Mouse (Mus musculus): Measurements from ENCODE around the gene Gdf1. TPM values are rescaled to one million over a fixed set of nuclear protein-coding genes. Genes with fewer than 3 reads are reported as not detected.

Gene Gdf1
- 10.7 and 14.1 TPM in 2 replicates for polyA plus RNA-seq (2021; fragmentation: Nextera tagmentation)
- long read RNA-seq, experiment 1, transcript Gdf1-201 (2 exons, 1,349 nt), result major isoform, 13 of 13 reads
- long read RNA-seq, experiment 1, partial matches to known transcripts, result 0 of 13 reads
- long read RNA-seq, experiment 1, other reads (novel, unspliced or antisense), result 0 of 13 reads
- long read RNA-seq, experiment 2, transcript Gdf1-201 (2 exons, 1,349 nt), result major isoform, 19 of 19 reads
- long read RNA-seq, experiment 2, partial matches to known transcripts, result 0 of 19 reads
- long read RNA-seq, experiment 2, other reads (novel, unspliced or antisense), result 0 of 19 reads

GRCm38 (mm10) chr8:70329124-70329834 lies at the start of gene Gdf1:
TSS of gene Gdf1 (plus strand) at chr8:70329817.

DNA sequence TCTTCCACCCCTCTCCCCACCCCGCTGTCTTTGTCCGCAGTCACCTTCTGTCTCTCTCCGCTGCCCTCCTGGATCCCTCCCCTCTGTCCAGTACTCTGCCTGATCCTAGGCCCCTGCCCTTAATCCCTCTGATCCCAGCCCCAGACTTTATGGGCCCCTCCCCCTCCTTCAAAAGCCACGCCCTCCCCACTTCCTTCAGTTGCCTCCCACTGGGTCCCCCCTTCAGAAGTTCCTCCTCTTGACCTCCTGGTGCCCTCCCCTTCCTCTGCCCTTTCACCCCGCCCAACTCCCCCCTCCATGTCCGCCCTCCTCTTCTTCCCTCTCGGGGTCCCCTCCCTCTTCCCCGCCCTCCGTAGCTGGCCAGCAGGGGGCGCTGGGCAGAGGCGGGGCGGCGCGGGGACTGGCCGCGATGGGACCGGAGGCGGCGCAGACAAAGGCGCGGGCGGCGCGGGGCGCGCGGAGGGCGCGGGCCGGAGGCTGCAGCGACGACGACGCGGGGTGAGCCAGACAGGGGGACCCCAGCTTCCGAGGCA lies 46.9 kb upstream of the Gdf1 start, which contains the start of gene Homer3:
Gene Homer3, plus strand, starts transcription at position 225 of the 533 bp plus-strand sequence.

DNA sequence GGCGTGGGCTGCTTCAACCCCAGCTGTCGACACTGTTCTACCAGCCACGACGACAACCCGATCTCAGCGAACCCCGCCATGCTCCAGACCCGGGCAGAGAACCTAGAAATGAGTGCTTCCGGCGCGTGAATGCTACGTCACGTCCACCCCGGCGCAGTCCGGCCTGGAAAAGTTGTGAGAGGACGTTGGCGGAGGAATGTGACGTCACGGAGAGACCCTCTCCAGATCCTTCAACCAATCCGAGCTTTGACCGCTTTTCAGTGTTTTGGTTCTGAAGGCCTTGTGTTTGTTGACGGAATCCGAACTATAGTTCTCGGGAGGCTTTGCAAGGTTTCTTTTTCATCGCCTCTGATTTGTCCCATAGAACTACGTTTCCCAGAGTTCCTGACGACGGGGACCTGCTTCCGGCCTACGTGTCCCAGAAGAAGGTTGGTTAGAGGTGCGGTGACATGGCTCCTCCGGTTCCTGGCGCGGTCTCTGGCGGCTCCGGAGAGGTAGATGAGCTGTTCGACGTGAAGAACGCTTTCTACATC lies 27.2 kb upstream of the Gdf1 start, which contains the start of the genes Ddx49 and Cope:
Gene Ddx49, minus strand, starts transcription at position 132 of the 533 bp plus-strand sequence.
Gene Cope, plus strand, starts transcription at position 161 of the 533 bp plus-strand sequence.

GRCm38 (mm10) chr8:70315624-70316510 lies 13.8 kb upstream of the Gdf1 start, which contains the start of gene Cers1:
TSS of gene Cers1 (plus strand) at chr8:70315775.

DNA sequence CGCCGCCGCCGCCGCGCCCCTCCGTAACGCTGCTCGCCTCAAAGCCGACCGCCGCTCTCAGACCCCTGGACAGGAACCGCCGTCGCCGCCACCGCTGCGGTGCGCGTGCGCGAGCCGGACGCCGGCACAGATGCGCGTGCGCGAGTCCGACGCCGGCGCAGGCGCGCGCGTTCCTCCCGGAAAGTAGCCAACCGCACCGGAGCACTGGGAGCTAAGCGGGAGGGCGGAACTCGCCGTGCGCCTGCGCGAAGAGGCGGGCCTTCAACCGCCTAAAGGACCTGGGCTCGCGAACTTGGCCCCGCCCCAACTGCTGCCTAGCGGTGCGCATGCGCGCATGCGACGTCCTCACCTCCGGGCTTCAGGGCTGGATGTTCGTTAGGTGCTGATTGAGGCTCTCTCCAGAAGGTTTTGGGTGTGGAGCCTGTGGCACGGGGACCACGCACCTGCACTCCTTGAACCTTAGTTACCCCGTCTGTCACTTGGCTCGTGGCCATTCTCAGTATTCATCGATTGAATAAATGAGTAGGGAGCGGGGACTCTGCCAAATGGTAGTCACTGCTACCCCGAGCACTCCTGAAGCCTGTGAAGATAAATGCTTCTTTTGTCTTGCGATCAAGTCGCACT lies 23.7 kb downstream of the Gdf1 start, which contains the start of gene Upf1:
Gene Upf1, minus strand, starts transcription at position 85 of the 624 bp plus-strand sequence.

DNA sequence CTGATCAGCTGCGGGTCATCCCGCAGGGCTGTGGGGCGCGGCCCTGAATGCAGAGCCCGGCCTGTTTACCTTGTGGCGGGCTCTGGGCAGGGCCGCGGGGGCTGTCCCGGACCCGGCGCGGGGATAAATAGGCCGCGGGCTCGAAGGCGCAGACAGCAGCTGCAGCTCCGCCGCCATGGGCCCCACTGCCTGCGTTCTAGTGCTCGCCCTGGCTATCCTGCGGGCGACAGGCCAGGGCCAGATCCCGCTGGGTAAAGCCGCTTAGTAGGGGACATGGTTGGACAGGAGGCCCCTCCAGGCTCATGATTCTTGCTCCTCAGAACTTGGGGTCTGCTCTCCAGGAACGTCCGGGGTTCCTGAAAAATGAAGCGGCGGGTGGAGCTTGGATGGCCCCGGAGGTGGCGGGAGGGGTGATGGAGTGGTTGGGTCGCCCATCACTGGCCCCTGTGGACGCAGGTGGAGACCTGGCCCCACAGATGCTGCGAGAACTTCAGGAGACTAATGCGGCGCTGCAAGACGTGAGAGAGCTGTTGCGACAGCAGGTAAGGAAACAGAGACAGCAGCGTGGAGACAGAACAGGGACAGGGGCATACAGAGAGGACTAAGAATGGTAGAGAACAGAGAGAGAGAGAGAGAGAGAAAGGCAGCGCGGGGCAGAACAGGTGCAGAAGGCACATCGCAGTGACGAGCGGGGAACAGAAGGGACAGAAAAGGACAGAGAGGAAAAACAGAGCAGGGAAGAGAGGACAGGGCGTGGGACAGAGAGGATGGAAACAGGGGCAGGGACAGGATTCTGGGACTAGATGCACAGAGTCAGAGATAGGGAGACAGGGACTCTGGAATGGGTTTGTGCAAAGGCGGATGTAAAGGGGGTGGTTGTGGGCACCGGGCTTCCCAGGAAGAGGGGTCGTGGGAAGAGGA lies 44.0 kb downstream of the Gdf1 start, which contains the start of gene Comp:
Gene Comp, plus strand, starts transcription at position 162 of the 921 bp plus-strand sequence.

Other genes with a start within 250 kb of the Gdf1 start
- gene Hapln4, start 246.4 kb upstream of the Gdf1 start, polyA plus RNA-seq (2021; fragmentation: Nextera tagmentation), result 51.3 and 58.1 TPM in 2 replicates
- 121 and 139 TPM in 2 replicates for gene Ncan, start 208.9 kb upstream of the Gdf1 start, polyA plus RNA-seq (2021; fragmentation: Nextera tagmentation)
- 40.4 and 41.6 TPM in 2 replicates for gene Nr2c2ap, start 198.5 kb upstream of the Gdf1 start, polyA plus RNA-seq (2021; fragmentation: Nextera tagmentation)
- 13.6 and 15.3 TPM in 2 replicates for gene Rfxank, start 190.7 kb upstream of the Gdf1 start, polyA plus RNA-seq (2021; fragmentation: Nextera tagmentation)
- gene Borcs8, start 190.3 kb upstream of the Gdf1 start, polyA plus RNA-seq (2021; fragmentation: Nextera tagmentation), result 101 and 107 TPM in 2 replicates
- gene Mef2b, start 190.1 kb upstream of the Gdf1 start, polyA plus RNA-seq (2021; fragmentation: Nextera tagmentation), result 0.30 and 0.31 TPM in 2 replicates
- gene Tmem161a, start 157.5 kb upstream of the Gdf1 start, polyA plus RNA-seq (2021; fragmentation: Nextera tagmentation), result 27.1 and 27.6 TPM in 2 replicates
- gene Slc25a42, start 117.5 kb upstream of the Gdf1 start, polyA plus RNA-seq (2021; fragmentation: Nextera tagmentation), result 11.8 and 13.3 TPM in 2 replicates
- gene Sugp2, start 95.6 kb upstream of the Gdf1 start, polyA plus RNA-seq (2021; fragmentation: Nextera tagmentation), result 28.9 and 29.7 TPM in 2 replicates
- gene Armc6, start 95.4 kb upstream of the Gdf1 start, polyA plus RNA-seq (2021; fragmentation: Nextera tagmentation), result 32.8 and 33.6 TPM in 2 replicates
- gene Homer3, start 47.0 kb upstream of the Gdf1 start, polyA plus RNA-seq (2021; fragmentation: Nextera tagmentation), result 20.5 and 21.9 TPM in 2 replicates
- gene Ddx49, start 27.3 kb upstream of the Gdf1 start, polyA plus RNA-seq (2021; fragmentation: Nextera tagmentation), result 20.1 and 21.0 TPM in 2 replicates
- gene Cope, start 27.3 kb upstream of the Gdf1 start, polyA plus RNA-seq (2021; fragmentation: Nextera tagmentation), result 343 and 361 TPM in 2 replicates
- gene Cers1, start 14.0 kb upstream of the Gdf1 start, polyA plus RNA-seq (2021; fragmentation: Nextera tagmentation), result 110 and 121 TPM in 2 replicates
- gene Upf1, start 23.5 kb downstream of the Gdf1 start, polyA plus RNA-seq (2021; fragmentation: Nextera tagmentation), result 3.2 and 4.4 TPM in 2 replicates
- gene Comp, start 43.7 kb downstream of the Gdf1 start, polyA plus RNA-seq (2021; fragmentation: Nextera tagmentation), result 0.44 TPM in 1 of 2 replicates, not detected in the other
- 113 and 155 TPM in 2 replicates for gene Crtc1, start 109.8 kb downstream of the Gdf1 start, polyA plus RNA-seq (2021; fragmentation: Nextera tagmentation)
- 38.9 and 40.2 TPM in 2 replicates for gene Klhl26, start 147.2 kb downstream of the Gdf1 start, polyA plus RNA-seq (2021; fragmentation: Nextera tagmentation)
- 591 and 736 TPM in 2 replicates for gene Tmem59l, start 157.5 kb downstream of the Gdf1 start, polyA plus RNA-seq (2021; fragmentation: Nextera tagmentation)
- gene Crlf1, start 163.3 kb downstream of the Gdf1 start, polyA plus RNA-seq (2021; fragmentation: Nextera tagmentation), result 9.9 and 12.1 TPM in 2 replicates
- 265 and 282 TPM in 2 replicates for gene Rex1bd, start 176.9 kb downstream of the Gdf1 start, polyA plus RNA-seq (2021; fragmentation: Nextera tagmentation)
- 5,013 and 5,525 TPM in 2 replicates for gene Uba52, start 181.0 kb downstream of the Gdf1 start, polyA plus RNA-seq (2021; fragmentation: Nextera tagmentation)
- 325 and 337 TPM in 2 replicates for gene Fkbp8, start 197.9 kb downstream of the Gdf1 start, polyA plus RNA-seq (2021; fragmentation: Nextera tagmentation)
- 62.6 and 69.8 TPM in 2 replicates for gene Kxd1, start 198.1 kb downstream of the Gdf1 start, polyA plus RNA-seq (2021; fragmentation: Nextera tagmentation)
- gene Ell, start 209.6 kb downstream of the Gdf1 start, polyA plus RNA-seq (2021; fragmentation: Nextera tagmentation), result 5.2 and 5.7 TPM in 2 replicates

Data from layer of hippocampus, adult 6 months (tissue).